Mouse (Mus musculus) central nervous system, embryonic 11.5 days (tissue): ENCODE data around the gene Gjb4. TPM values are rescaled to one million over a fixed set of nuclear protein-coding genes. Genes with fewer than 3 reads are reported as not detected.

Experiments
- polyA plus RNA-seq: library from polyadenylated mRNA; depleted of rRNA; stranded (reverse); fragments of >200 nt; gene quantifications from 2 replicates; pipeline ENCODE4 v1.2.3, GENCODE M21; 2012; rRNA removed

The Gjb4 gene
- 0.06 TPM in 1 of 2 replicates, not detected in the other for polyA plus RNA-seq

GRCm38 (mm10) chr4:127353951-127354438 is at the start of gene Gjb4:
Gjb4 (minus strand) TSS chr4:127354081.

GRCm38 (mm10) chr4:127358018-127358417 is 4.1 kb upstream of the Gjb4 start, which contains the start of gene Gjb5:
Gjb5 (minus strand) TSS chr4:127358181.

DNA sequence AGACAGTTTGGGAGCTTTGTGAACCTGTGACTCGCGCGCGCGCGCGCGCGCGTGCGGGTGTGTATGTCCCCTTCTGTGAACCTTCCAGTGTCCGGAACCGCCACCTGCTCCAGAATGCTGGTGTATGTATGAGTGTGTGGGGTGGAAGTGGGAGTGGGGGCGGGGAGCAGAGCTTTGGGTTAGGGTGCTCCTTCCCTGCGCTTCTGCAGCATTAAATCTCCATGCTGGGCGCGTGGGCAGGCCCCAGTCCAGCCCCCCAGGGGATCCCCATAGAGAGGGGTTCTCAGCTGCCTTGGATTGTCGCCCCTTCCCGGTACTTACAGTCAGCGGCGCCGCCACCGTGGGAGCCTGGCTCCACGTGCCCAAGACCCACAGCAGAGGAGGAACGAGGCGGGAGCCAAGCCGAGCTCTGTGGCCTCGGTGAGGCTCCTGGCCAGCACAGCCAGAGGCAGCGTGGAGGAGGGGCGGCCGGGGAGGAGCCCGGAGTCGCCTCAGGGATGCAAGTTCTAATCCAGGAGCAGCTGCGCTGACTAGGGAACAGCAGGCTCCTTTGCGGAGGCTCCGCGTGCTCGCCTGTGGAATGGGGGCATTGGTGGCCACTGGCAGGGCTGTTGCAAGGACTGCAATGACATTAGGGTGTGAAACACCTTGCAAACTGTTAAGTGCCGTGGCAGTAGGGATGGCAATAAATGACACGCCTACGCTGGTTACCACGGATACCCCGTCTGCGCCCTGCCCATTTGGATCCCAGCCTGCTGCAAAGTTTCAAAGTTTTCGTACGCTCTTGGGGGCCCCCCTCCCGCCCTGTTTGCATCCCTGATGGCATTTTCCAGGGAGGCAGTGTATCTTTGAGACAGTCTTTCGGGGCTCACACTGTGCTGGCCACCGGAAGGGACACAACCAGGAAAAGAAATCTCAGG is 23.4 kb downstream of the Gjb4 start, which contains the start of gene Gjb3:
Gene Gjb3, minus strand, starts transcription at position 664 of the 920 bp plus-strand sequence.

GRCm38 (mm10) chr4:127313861-127314260 is 40.0 kb downstream of the Gjb4 start, which contains the start of gene Gja4:
Gja4 (minus strand) TSS chr4:127314039.

Other genes with a start within 250 kb of the Gjb4 start
- gene Tmem35b, start 230.4 kb downstream of the Gjb4 start, polyA plus RNA-seq, result 8.6 and 15.0 TPM in 2 replicates
- gene Dlgap3, start 184.9 kb downstream of the Gjb4 start, polyA plus RNA-seq, result 4.6 and 6.1 TPM in 2 replicates
- 34.3 and 40.8 TPM in 2 replicates for gene Smim12, start 110.3 kb downstream of the Gjb4 start, polyA plus RNA-seq
- gene Gja4, start 40.0 kb downstream of the Gjb4 start, polyA plus RNA-seq, result 13.9 and 17.1 TPM in 2 replicates
- 0.22 and 1.0 TPM in 2 replicates for gene Gjb3, start 23.2 kb downstream of the Gjb4 start, polyA plus RNA-seq
- 0.23 and 0.57 TPM in 2 replicates for gene Gjb5, start 4.1 kb upstream of the Gjb4 start, polyA plus RNA-seq